Comparison of ENCODE assay signal across 8 mouse cellular contexts in the genomic region with DNA sequence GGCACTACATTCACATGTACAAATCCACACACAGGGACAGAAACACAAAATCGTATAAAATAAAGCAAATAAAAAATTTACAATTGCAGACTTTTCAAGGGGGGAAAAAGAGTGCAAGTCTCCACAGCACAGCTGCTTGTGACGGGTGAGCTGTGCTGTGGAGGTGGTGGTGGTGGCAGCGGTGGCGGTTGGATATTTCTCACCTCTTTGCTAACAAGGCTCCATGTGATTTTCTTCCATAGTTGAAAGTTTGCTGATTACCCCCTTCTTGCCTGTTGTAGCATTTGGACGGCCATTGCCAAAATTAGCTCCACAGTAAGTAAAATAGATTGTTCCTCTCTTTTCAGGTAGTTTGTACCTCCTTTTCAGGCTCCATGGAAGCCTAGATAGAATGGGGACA. TPM values are rescaled to one million over a fixed set of nuclear protein-coding genes. Genes with fewer than 3 reads are reported as not detected.
DNase-seq lines count a peak whose midpoint lies in the region; ATAC-seq and TF ChIP-seq lines count a peak whose summit lies in the region.

Casc3 (plus strand) TSS at position 301 of the 400 bp plus-strand sequence.

- H3K27me3 ChIP-seq in midbrain, embryonic 12.5 days: no peaks in the 10 kb centered on the region

- no peaks in the 10 kb centered on the region for H3K9me3 ChIP-seq in midbrain, embryonic 12.5 days

- peaks cover 82% of the 10 kb centered on the region for H3K36me3 ChIP-seq in midbrain, embryonic 12.5 days

- H3K4me3 ChIP-seq in layer of hippocampus, adult 2 months: no peak within 1 kb of the TSS
- H3K4me3 ChIP-seq in bone marrow, adult 2 months (replicated peaks; ENCODE audit: control insufficient read depth, low read depth, low read length): no peak within 1 kb of the TSS
- no peak within 1 kb of the TSS for H3K4me3 ChIP-seq in midbrain, embryonic 12.5 days

- H3K4me2 ChIP-seq in midbrain, embryonic 12.5 days (replicated peaks): no peak within 1 kb of the TSS

- H3K27ac ChIP-seq in layer of hippocampus, adult 2 months: no peak within 1 kb of the TSS
- H3K27ac ChIP-seq in bone marrow, adult 2 months (ENCODE audit: control insufficient read depth, insufficient read depth, low read depth, low read length, poor library complexity): no peak within 1 kb of the TSS
- H3K27ac ChIP-seq in midbrain, embryonic 12.5 days (replicated peaks): no peak within 1 kb of the TSS

- no peak for ATAC-seq in midbrain, embryonic 12.5 days (ENCODE audit: low FRiP score, low read depth)

- no peak within 1 kb of the TSS for H3K9ac ChIP-seq in midbrain, embryonic 12.5 days (replicated peaks)

- no peak for TF ChIP-seq POLR2A in bone marrow, adult 2 months (IDR thresholded peaks at IDR 0.05; ENCODE audit: borderline replicate concordance, control insufficient read depth, low read depth, low read length)

- no peak for DNase-seq in layer of hippocampus, adult 2 months (ENCODE audit: low spot score in 2 of 2)
- DNase-seq in layer of hippocampus, adult 9-11 months: no peak
- no peak for DNase-seq in gonadal fat pad, adult 2 months (ENCODE audit: low read depth)
- DNase-seq in large intestine, adult 2 months (ENCODE audit: low read depth, low spot score): no peak
- DNase-seq in embryo, embryonic 11 days: no peak
- DNase-seq in cerebellum, adult 9-10 months: no peak

- no peak for TF ChIP-seq CTCF in layer of hippocampus, adult 2 months (conservative IDR thresholded peaks at IDR 0.05)
- no peak for TF ChIP-seq CTCF in bone marrow, adult 2 months (IDR thresholded peaks at IDR 0.05; ENCODE audit: control insufficient read depth, insufficient read depth, low read length)

- H3K4me1 ChIP-seq in bone marrow, adult 2 months (ENCODE audit: control insufficient read depth, insufficient read depth, low read length): no peaks in the 10 kb centered on the region
- peaks cover 2% of the 10 kb centered on the region; the same call in 1 of the 2 replicates for H3K4me1 ChIP-seq in midbrain, embryonic 12.5 days

- WGBS in bone marrow, adult 2 months: 91% methylated on average over 5 of the region's 5 CpGs
- 89% methylated on average over 5 of the region's 5 CpGs for WGBS in large intestine, adult 2 months
- WGBS in midbrain, embryonic 12.5 days: 93% methylated on average over 5 of the region's 5 CpGs

RNA-seq across cellular contexts. Expression of gene Casc3, which starts in this region (rescaled TPM):
- total RNA-seq in layer of hippocampus, adult 2 months (2021): 10 to 100 TPM; 61.0 to 62.1 TPM
- polyA plus RNA-seq in bone marrow, adult 2 months (2011; ENCODE audit: insufficient read depth, insufficient read length, low replicate concordance, missing spikeins): 29.3 and 38.5 TPM in 2 replicates
- polyA plus RNA-seq in gonadal fat pad, adult 2 months (2012; rRNA removed): 22.5 and 22.8 TPM in 2 replicates
- polyA plus RNA-seq in large intestine, adult 2 months (2012; rRNA removed): 21.1 and 23.8 TPM in 2 replicates
- 65.5 and 74.2 TPM in 2 replicates for polyA plus RNA-seq in midbrain, embryonic 12.5 days (2016; fragmentation: Nextera tagmentation; extraction: Ambion mirVana)
